Mouse (Mus musculus) neutrophil, adult 65 days (primary cell): Measurements from ENCODE around the gene Foxb2. TPM values are rescaled to one million over a fixed set of nuclear protein-coding genes. Genes with fewer than 3 reads are reported as not detected.

Experiments
- total RNA-seq: library from RNA; stranded (reverse); gene quantifications from 2 replicates; pipeline ENCODE4 v1.2.4, GENCODE M21; 2023

Foxb2 gene
- total RNA-seq: not detected in 2 replicates

GRCm38 (mm10) chr19:16873221-16873861, at the start of gene Foxb2:
Gene Foxb2, minus strand, starts transcription at chr19:16873805.

Other genes with a start within 250 kb of the Foxb2 start
- 15.5 and 26.8 TPM in 2 replicates for gene Vps13a, start 92.9 kb downstream of the Foxb2 start, total RNA-seq
- 0.57 and 1.5 TPM in 2 replicates for gene Prune2, start 82.3 kb upstream of the Foxb2 start, total RNA-seq